Mouse (Mus musculus): ENCODE results near the gene Tagap. TPM values are rescaled to one million over a fixed set of nuclear protein-coding genes. Genes with fewer than 3 reads are reported as not detected.

The Tagap gene
- 0.36 and 0.43 TPM in 2 replicates for polyA plus RNA-seq (2015; fragmentation: Nextera tagmentation; extraction: Ambion mirVana)

DNA sequence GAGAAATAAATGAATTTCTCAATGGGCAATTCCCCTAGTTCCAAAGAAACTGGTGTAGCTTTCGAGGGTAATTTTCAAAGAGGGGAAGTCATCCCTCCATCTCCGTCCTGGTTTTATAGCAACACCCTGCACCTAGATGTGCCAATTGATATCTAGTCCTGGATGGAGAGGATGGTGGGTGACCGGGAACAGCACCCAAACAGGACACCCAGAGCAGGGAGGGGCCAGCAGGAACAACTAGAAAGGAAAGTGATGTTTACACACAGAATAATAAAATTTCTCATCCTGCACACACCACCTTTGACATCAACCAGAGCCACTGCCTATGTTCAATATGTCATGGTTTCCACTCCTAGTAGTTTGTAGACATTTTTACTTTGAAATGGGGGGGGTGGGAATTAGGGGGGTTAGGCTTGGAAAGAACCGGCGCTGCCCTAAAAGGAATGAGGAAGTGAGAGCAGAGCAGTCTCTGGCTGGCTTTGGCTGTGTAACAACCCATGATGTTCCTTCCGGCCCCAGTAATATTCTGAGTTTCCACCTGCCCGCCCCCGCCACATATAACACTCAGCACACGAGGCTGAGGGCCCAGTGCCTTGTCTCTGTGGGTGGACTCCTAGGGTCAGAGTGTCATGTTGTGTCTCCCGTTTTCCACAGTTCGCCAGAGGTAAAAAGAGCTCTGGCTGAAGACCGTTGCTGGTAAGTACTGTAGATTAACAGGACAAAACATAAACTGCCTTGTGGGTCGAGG lies at the start of gene Tagap:
Gene Tagap (plus strand): TSS at position 588 of the 748 bp plus-strand sequence.
- H3K9ac ChIP-seq (replicated peaks; ENCODE audit: low read depth, low read length): no peak within 1 kb of the TSS
- WGBS: 73% methylated on average over 13 of the region's 13 CpGs
- H3K4me1 ChIP-seq (replicated peaks; ENCODE audit: control insufficient read depth, insufficient read depth, low read length): no peaks in the 10 kb centered on the region
- no peak for ATAC-seq
- H3K4me3 ChIP-seq (replicated peaks; ENCODE audit: low read length): no peak within 1 kb of the TSS
- no peaks in the 10 kb centered on the region for H3K9me3 ChIP-seq (ENCODE audit: control insufficient read depth, low read length)
- H3K4me2 ChIP-seq (ENCODE audit: low read length): no peak within 1 kb of the TSS
- H3K27ac ChIP-seq (ENCODE audit: low read length): no peak within 1 kb of the TSS
- H3K27me3 ChIP-seq (replicated peaks; ENCODE audit: control insufficient read depth, insufficient read depth, low read length): no peaks in the 10 kb centered on the region
- no peaks in the 10 kb centered on the region for H3K36me3 ChIP-seq (ENCODE audit: control insufficient read depth, insufficient read depth)

DNA sequence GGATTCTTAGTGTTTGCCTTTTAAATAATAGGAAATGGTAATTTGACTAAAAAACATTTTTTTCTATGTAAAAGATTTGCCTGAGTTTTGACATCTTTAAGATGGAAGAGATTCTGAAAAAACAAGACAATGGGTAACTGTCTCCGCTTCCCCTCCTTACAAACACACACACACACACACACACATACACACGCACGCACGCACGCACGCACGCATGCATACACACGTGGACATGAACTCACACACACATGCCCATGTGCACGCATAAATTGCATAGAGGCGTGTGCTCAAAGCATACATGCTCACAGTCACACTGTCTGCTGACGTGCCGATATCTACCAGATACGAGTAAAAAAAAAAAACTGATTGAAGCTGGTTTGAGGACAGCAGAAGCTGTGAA lies 49.3 kb upstream of the Tagap start:
- 94% methylated on average over 13 of the region's 13 CpGs for WGBS
- Histone ChIP-seq H3K4me2 (ENCODE audit: low read length) (no peak overlapping the region), H3K9ac (replicated peaks; ENCODE audit: low read depth, low read length) (no peak overlapping the region), H3K4me3 (replicated peaks; ENCODE audit: low read length) (no peak overlapping the region), H3K9me3 (ENCODE audit: control insufficient read depth, low read length) (no peaks in the 10 kb centered on the region), H3K27me3 (replicated peaks; ENCODE audit: control insufficient read depth, insufficient read depth, low read length) (no peaks in the 10 kb centered on the region), H3K36me3 (ENCODE audit: control insufficient read depth, insufficient read depth) (no peaks in the 10 kb centered on the region), H3K4me1 (replicated peaks; ENCODE audit: control insufficient read depth, insufficient read depth, low read length) (no peaks in the 10 kb centered on the region), H3K27ac (ENCODE audit: low read length) (no peak overlapping the region)
- no peak for ATAC-seq

DNA sequence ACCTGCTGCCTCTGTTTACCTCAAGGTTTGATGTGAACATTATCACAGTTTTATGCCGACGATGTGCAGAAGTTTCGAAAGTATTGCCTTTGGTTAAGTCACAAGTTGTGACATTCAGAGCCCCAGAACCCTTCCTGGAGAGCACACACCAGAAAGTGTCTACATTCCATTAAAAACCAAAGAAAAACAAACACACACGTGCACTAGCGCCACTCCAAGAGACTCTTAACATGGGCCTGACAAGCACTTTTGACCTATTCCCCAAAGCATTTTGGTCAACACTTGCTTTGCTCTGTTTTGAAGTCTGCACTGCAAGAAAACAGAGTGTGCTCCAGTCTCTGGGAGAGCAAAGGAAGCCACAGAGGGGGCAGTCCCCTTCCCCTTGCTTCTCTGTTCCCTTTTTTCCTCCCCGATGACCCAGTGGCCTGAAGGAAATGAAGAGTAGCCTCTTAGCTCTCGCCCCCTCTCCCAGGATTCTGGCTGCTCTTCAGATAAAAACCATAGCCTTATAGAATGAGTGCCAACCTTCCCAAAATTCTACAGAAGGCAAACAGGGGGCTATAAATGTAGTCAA lies 48.5 kb upstream of the Tagap start:
- ATAC-seq: no peak
- 74% methylated on average over 7 of the region's 7 CpGs for WGBS

DNA sequence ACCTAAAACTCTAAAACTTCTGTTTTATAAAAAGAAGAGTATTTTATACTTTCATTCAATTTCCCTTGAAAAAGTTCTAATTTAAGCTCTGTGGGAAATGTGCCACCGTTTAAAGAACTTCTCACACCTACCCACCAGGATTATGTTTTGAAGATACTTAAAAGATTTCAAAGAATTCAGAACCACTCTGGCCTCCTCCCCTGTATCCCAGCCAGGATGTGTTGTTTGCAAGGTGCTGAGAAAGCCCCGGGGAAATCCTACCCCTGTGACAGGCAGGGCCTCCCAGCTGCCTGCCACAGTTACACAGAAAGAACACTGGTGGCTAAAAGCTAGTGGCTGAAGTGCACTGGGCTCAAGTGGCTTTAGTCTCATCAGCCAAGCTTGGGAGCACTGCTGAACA lies 47.9 kb upstream of the Tagap start:
- Histone ChIP-seq H3K36me3 (ENCODE audit: control insufficient read depth, insufficient read depth) (no peaks in the 10 kb centered on the region), H3K4me2 (ENCODE audit: low read length) (no peak overlapping the region), H3K9me3 (ENCODE audit: control insufficient read depth, low read length) (no peaks in the 10 kb centered on the region), H3K27me3 (replicated peaks; ENCODE audit: control insufficient read depth, insufficient read depth, low read length) (no peaks in the 10 kb centered on the region), H3K4me3 (replicated peaks; ENCODE audit: low read length) (no peak overlapping the region), H3K27ac (ENCODE audit: low read length) (no peak overlapping the region), H3K9ac (replicated peaks; ENCODE audit: low read depth, low read length) (no peak overlapping the region), H3K4me1 (replicated peaks; ENCODE audit: control insufficient read depth, insufficient read depth, low read length) (no peaks in the 10 kb centered on the region)
- WGBS: 70% methylated on average over 2 of the region's 2 CpGs
- ATAC-seq: no peak

More for the DNA sequence above, 48.5 kb upstream of the Tagap start:
- H3K4me3 ChIP-seq (replicated peaks; ENCODE audit: low read length): no peak overlapping the region
- H3K27me3 ChIP-seq (replicated peaks; ENCODE audit: control insufficient read depth, insufficient read depth, low read length): no peaks in the 10 kb centered on the region
- no peaks in the 10 kb centered on the region for H3K36me3 ChIP-seq (ENCODE audit: control insufficient read depth, insufficient read depth)
- no peaks in the 10 kb centered on the region for H3K4me1 ChIP-seq (replicated peaks; ENCODE audit: control insufficient read depth, insufficient read depth, low read length)
- no peak overlapping the region for H3K4me2 ChIP-seq (ENCODE audit: low read length)
- H3K9ac ChIP-seq (replicated peaks; ENCODE audit: low read depth, low read length): no peak overlapping the region
- no peak overlapping the region for H3K27ac ChIP-seq (ENCODE audit: low read length)
- no peaks in the 10 kb centered on the region for H3K9me3 ChIP-seq (ENCODE audit: control insufficient read depth, low read length)

DNA sequence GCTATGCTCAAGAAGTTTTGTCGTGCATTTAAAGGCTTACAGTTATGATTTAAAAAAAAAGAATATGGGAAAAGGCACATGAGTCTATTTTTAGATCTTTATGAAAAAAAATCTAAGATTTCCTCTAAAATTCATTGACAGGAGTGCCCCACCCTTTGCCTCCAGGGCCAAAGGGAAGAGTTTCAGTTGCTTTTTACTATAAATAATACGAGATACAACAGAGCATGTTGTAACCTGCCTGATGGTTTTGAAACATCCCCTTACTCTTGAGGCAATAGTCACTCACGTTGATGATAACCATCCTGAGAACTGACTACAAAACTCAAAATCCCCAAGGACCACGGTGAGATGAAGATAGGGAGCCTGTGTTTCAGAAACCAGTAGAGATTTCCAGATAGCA lies 46.3 kb upstream of the Tagap start:
- no peak overlapping the region for H3K4me2 ChIP-seq (ENCODE audit: low read length)
- H3K9ac ChIP-seq (replicated peaks; ENCODE audit: low read depth, low read length): no peak overlapping the region
- ATAC-seq: no peak
- no peak overlapping the region for H3K27ac ChIP-seq (ENCODE audit: low read length)
- WGBS: 85% methylated on average over 4 of the region's 4 CpGs
- H3K4me1 ChIP-seq (replicated peaks; ENCODE audit: control insufficient read depth, insufficient read depth, low read length): no peaks in the 10 kb centered on the region
- no peak overlapping the region for H3K4me3 ChIP-seq (replicated peaks; ENCODE audit: low read length)
- H3K27me3 ChIP-seq (replicated peaks; ENCODE audit: control insufficient read depth, insufficient read depth, low read length): no peaks in the 10 kb centered on the region
- no peaks in the 10 kb centered on the region for H3K9me3 ChIP-seq (ENCODE audit: control insufficient read depth, low read length)
- H3K36me3 ChIP-seq (ENCODE audit: control insufficient read depth, insufficient read depth): no peaks in the 10 kb centered on the region

DNA sequence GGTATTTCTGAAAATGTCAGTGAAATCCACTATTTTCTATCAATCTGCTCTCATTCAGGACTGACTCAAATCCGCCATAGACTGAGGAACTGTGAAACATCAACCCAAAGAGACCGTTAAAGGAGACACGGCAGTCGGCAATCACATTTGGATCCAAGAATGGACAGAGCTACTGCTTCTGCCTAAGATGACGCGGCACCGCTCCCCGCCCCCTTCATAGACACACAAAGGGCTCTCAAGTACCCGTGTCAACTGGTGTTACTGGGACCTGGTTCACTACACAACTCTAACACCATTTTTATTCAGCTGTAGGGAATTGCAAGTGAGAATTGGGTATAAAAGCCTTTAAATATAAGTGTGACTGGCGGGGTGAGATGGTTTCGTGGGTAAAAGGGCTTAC lies 42.7 kb upstream of the Tagap start:
- WGBS: 89% methylated on average over 11 of the region's 11 CpGs
- no peaks in the 10 kb centered on the region for H3K27me3 ChIP-seq (replicated peaks; ENCODE audit: control insufficient read depth, insufficient read depth, low read length)
- H3K4me3 ChIP-seq (replicated peaks; ENCODE audit: low read length): no peak overlapping the region
- no peaks in the 10 kb centered on the region for H3K4me1 ChIP-seq (replicated peaks; ENCODE audit: control insufficient read depth, insufficient read depth, low read length)
- no peak overlapping the region for H3K9ac ChIP-seq (replicated peaks; ENCODE audit: low read depth, low read length)
- H3K9me3 ChIP-seq (ENCODE audit: control insufficient read depth, low read length): no peaks in the 10 kb centered on the region
- no peak overlapping the region for H3K4me2 ChIP-seq (ENCODE audit: low read length)
- no peak for ATAC-seq
- no peaks in the 10 kb centered on the region for H3K36me3 ChIP-seq (ENCODE audit: control insufficient read depth, insufficient read depth)
- no peak overlapping the region for H3K27ac ChIP-seq (ENCODE audit: low read length)

DNA sequence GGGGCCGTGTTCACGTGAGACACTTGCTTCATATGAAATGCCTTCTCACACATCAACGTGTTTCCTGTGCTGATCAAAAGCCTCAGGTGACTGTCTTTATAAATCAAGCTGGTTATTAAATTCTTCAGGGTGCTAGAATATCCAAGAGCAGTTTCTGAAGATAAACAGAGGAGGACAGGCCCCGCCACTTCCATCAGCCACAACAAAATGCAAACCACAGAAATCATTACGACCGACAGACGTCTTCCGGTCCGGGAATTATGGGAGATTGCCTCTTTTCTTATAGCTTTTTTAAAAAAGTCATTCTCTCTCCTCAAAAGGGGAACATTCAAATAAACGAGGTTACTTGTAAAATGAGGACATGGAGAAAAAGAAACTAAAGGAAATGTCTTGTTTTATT lies 41.2 kb upstream of the Tagap start:
- WGBS: 88% methylated on average over 10 of the region's 10 CpGs
- Histone ChIP-seq H3K4me3 (replicated peaks; ENCODE audit: low read length) (no peak overlapping the region), H3K4me1 (replicated peaks; ENCODE audit: control insufficient read depth, insufficient read depth, low read length) (no peaks in the 10 kb centered on the region), H3K9ac (replicated peaks; ENCODE audit: low read depth, low read length) (no peak overlapping the region), H3K4me2 (ENCODE audit: low read length) (no peak overlapping the region), H3K27ac (ENCODE audit: low read length) (no peak overlapping the region), H3K9me3 (ENCODE audit: control insufficient read depth, low read length) (no peaks in the 10 kb centered on the region), H3K36me3 (ENCODE audit: control insufficient read depth, insufficient read depth) (no peaks in the 10 kb centered on the region), H3K27me3 (replicated peaks; ENCODE audit: control insufficient read depth, insufficient read depth, low read length) (no peaks in the 10 kb centered on the region)
- ATAC-seq: no peak

DNA sequence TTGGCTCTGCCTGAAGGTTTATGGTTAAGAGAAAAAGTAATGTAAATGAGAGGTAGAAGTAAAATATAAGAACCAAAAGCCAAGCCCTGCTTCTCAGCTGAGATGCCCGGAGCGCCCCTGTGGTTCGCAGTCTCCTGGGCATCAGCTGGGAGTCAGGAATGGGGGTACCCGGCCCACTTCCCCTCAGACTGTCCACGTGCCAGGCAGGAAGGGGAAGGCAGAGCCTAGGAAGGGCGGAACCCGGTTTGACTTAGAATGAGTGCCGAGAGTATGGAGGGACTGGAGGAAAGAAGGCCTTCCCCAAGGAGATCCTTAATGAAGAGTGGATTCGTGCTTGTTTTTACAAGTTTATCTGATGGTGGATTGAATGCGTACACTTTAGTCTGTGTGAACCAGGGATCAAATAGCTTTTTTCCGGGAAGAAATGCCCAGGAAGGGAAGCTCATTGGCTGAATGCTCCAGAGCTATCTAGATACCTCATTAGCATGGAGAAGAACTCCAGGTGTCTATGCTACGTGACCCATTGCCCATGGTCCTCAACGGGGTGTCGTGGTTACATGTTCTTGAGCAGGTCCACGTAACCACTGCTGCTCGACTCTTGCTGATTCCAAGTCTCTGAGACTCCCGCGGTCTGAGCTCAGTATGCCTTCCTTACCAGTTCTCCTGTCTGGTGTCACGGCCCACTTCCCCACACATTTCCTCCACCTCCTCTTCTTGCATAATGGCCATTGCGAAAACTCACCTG lies 38.6 kb upstream of the Tagap start:
- no peak overlapping the region for H3K4me2 ChIP-seq (ENCODE audit: low read length)
- no peak overlapping the region for H3K4me3 ChIP-seq (replicated peaks; ENCODE audit: low read length)
- WGBS: 94% methylated on average over 20 of the region's 20 CpGs
- H3K9ac ChIP-seq (replicated peaks; ENCODE audit: low read depth, low read length): no peak overlapping the region
- H3K9me3 ChIP-seq (ENCODE audit: control insufficient read depth, low read length): no peaks in the 10 kb centered on the region
- ATAC-seq: no peak
- no peaks in the 10 kb centered on the region for H3K36me3 ChIP-seq (ENCODE audit: control insufficient read depth, insufficient read depth)
- no peak overlapping the region for H3K27ac ChIP-seq (ENCODE audit: low read length)
- H3K4me1 ChIP-seq (replicated peaks; ENCODE audit: control insufficient read depth, insufficient read depth, low read length): no peaks in the 10 kb centered on the region
- no peaks in the 10 kb centered on the region for H3K27me3 ChIP-seq (replicated peaks; ENCODE audit: control insufficient read depth, insufficient read depth, low read length)

DNA sequence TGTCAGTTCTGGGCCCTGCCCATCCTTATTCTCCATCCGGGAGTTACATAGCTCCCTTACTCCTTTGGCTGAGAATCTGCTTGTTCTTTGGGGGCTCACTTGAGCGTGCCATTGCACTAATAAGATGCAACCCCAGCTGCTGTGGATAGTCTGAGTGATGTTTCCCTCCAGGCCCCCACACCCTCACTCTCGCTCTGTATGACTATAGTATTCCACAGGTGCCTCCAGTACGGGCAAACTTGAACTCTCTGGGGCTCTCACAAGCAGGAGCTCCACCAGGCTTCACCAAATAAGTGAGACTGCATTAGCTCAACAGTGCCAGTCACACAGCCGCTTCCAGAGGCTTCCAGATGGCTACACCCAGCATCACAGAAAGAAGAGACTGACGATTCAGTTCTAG lies 37.5 kb upstream of the Tagap start:
- 91% methylated on average over 6 of the region's 6 CpGs for WGBS
- H3K27ac ChIP-seq (ENCODE audit: low read length): no peak overlapping the region
- H3K36me3 ChIP-seq (ENCODE audit: control insufficient read depth, insufficient read depth): no peaks in the 10 kb centered on the region
- H3K4me1 ChIP-seq (replicated peaks; ENCODE audit: control insufficient read depth, insufficient read depth, low read length): no peaks in the 10 kb centered on the region
- H3K9me3 ChIP-seq (ENCODE audit: control insufficient read depth, low read length): no peaks in the 10 kb centered on the region
- no peak overlapping the region for H3K4me3 ChIP-seq (replicated peaks; ENCODE audit: low read length)
- H3K9ac ChIP-seq (replicated peaks; ENCODE audit: low read depth, low read length): no peak overlapping the region
- no peak overlapping the region for H3K4me2 ChIP-seq (ENCODE audit: low read length)
- no peak for ATAC-seq
- no peaks in the 10 kb centered on the region for H3K27me3 ChIP-seq (replicated peaks; ENCODE audit: control insufficient read depth, insufficient read depth, low read length)
